ENCODE assay signal across 8 mouse cellular contexts in the genomic region with DNA sequence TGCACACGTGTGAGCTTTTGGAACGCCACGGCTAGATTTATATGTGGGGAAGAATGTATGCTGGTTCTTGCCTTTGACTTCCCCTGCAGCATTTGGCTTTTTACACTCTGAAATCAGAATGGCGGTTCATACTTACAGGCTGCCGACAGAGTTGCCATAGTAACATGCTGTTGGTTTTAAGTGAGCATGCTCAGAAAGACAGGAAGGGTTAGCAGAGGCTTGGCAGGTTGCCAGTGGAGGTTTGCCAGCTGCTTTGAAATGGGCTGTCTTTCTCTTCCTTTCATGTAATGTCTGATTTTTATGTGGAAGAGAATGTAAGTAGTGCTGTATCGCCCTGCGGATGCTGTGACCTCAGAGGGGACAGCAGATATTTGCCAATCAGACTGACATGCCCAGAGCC. TPM values are rescaled to one million over a fixed set of nuclear protein-coding genes. Genes with fewer than 3 reads are reported as not detected.
DNase-seq lines count a peak whose midpoint lies in the region; ATAC-seq and TF ChIP-seq lines count a peak whose summit lies in the region.

No protein-coding gene starts in this region.

- DNase-seq in ES-CJ7 (ENCODE audit: low read depth, low spot score), result peak; percentile 75
- peak; percentile 95 to 97 for DNase-seq in cerebellum, adult 18-20 months
- peak; percentile 94 to 96 for DNase-seq in layer of hippocampus, adult 2 months (ENCODE audit: low spot score in 2 of 2)
- DNase-seq in lung, adult 18-20 months, result peak; percentile 91 to 92

- H3K9ac ChIP-seq in neural tube, embryonic 14.5 days (replicated peaks; ENCODE audit: low read depth, low read length), result peak overlapping the region; percentile 58

- TF ChIP-seq CTCF in layer of hippocampus, adult 2 months (conservative IDR thresholded peaks at IDR 0.05), result no peak
- TF ChIP-seq CTCF in testis, adult 2 months (IDR thresholded peaks at IDR 0.05; ENCODE audit: control insufficient read depth, insufficient read depth, insufficient replicate concordance, low read depth, low read length), result no peak

- peak overlapping the region; percentile 75 for H3K4me3 ChIP-seq in layer of hippocampus, adult 2 months
- peak overlapping the region; percentile 43 for H3K4me3 ChIP-seq in neural tube, embryonic 14.5 days (ENCODE audit: low read depth, low read length)
- H3K4me3 ChIP-seq in testis, adult 2 months (ENCODE audit: control insufficient read depth, low read depth, low read length), result peak overlapping the region; percentile 45

- peaks cover 6% of the 10 kb centered on the region for H3K36me3 ChIP-seq in neural tube, embryonic 14.5 days (ENCODE audit: control insufficient read depth, insufficient read depth, low read length)
- H3K36me3 ChIP-seq in testis, adult 2 months (ENCODE audit: control insufficient read depth, insufficient read depth, low read length), result no peaks in the 10 kb centered on the region

- no peaks in the 10 kb centered on the region for H3K27me3 ChIP-seq in neural tube, embryonic 14.5 days (ENCODE audit: control insufficient read depth, insufficient read depth, low read length)
- H3K27me3 ChIP-seq in testis, adult 2 months (ENCODE audit: control insufficient read depth, insufficient read depth, low read length), result no peaks in the 10 kb centered on the region

- H3K9me3 ChIP-seq in neural tube, embryonic 14.5 days (ENCODE audit: control insufficient read depth, low read length), result no peaks in the 10 kb centered on the region

- no peak for TF ChIP-seq POLR2A in testis, adult 2 months (IDR thresholded peaks at IDR 0.05; ENCODE audit: control insufficient read depth, low read depth, low read length)

- peak overlapping the region; percentile 76 for H3K4me2 ChIP-seq in neural tube, embryonic 14.5 days (ENCODE audit: low read depth, low read length)

- peak overlapping the region; percentile 91 for H3K27ac ChIP-seq in layer of hippocampus, adult 2 months
- H3K27ac ChIP-seq in neural tube, embryonic 14.5 days (ENCODE audit: low read depth, low read length), result peak overlapping the region; percentile 95
- H3K27ac ChIP-seq in testis, adult 2 months (ENCODE audit: control insufficient read depth, insufficient read depth, low read depth, low read length), result no peak overlapping the region; the same call in 1 of the 2 replicates

- 1% methylated on average over 7 of the region's 7 CpGs for WGBS in neural tube, embryonic 14.5 days

- peak; percentile 83 for ATAC-seq in frontal cortex, adult (ENCODE audit: low TSS enrichment)
- ATAC-seq in hematopoietic stem cell, adult 5-6 weeks (replicated peaks in 1 of 2; ENCODE audit: insufficient read depth in 1 of 2, low FRiP score in 2 of 2, low TSS enrichment in 1 of 2, low read depth in 1 of 2, poor library complexity in 2 of 2, severe bottlenecking in 2 of 2), result peak; percentile 86 to 92
- peak; percentile 93 for ATAC-seq in neural tube, embryonic 14.5 days (ENCODE audit: low read depth)

- H3K4me1 ChIP-seq in neural tube, embryonic 14.5 days (ENCODE audit: control insufficient read depth, insufficient read depth, low read length), result peaks cover 15% of the 10 kb centered on the region; the same call in 1 of the 2 replicates
- H3K4me1 ChIP-seq in testis, adult 2 months (ENCODE audit: control insufficient read depth, insufficient read depth, low read length), result no peaks in the 10 kb centered on the region

RNA-seq across cellular contexts. Expression of a gene that starts 32.3 kb away (rescaled TPM):
- 103 and 106 TPM in 2 replicates for total RNA-seq in hematopoietic stem cell, adult 5-6 weeks (2017)
- 10 to 100 TPM; 37.3 to 40.2 TPM for total RNA-seq in layer of hippocampus, adult 2 months (2021)
- 44.9 and 45.0 TPM in 2 replicates for polyA plus RNA-seq in neural tube, embryonic 14.5 days (2014; fragmentation: Nextera tagmentation; extraction: Ambion mirVana)
- polyA plus RNA-seq in testis, adult 2 months (2012; rRNA removed), result 2.9 and 3.5 TPM in 2 replicates
